Mouse (Mus musculus) testis, adult 2 months (tissue): ENCODE results near the gene Sdk2. TPM values are rescaled to one million over a fixed set of nuclear protein-coding genes. Genes with fewer than 3 reads are reported as not detected.

Experiments
- H3K27ac ChIP-seq: fragments of 200-500 bp; 2 replicates; pipeline ENCODE4 v1.5.1; 2012; ENCODE audit warnings: low read depth, low read length; ENCODE audit not compliant: control insufficient read depth, insufficient read depth
- H3K27me3 ChIP-seq: fragments of 200-500 bp; 2 replicates; pipeline ENCODE4 v1.6.1; 2012; ENCODE audit warnings: mild to moderate bottlenecking, low read length, moderate library complexity; ENCODE audit not compliant: control insufficient read depth, insufficient read depth
- H3K36me3 ChIP-seq: fragments of 200-500 bp; 2 replicates; pipeline ENCODE4 v1.6.1; 2012; ENCODE audit warnings: mild to moderate bottlenecking, low read length; ENCODE audit not compliant: control insufficient read depth, insufficient read depth
- H3K4me1 ChIP-seq: fragments of 200-500 bp; 2 replicates; pipeline ENCODE4 v1.6.1; 2012; ENCODE audit warnings: low read length; ENCODE audit not compliant: control insufficient read depth, insufficient read depth
- H3K4me3 ChIP-seq: fragments of 200-500 bp; 2 replicates; pipeline ENCODE4 v1.5.1; 2012; ENCODE audit warnings: low read depth, mild to moderate bottlenecking, low read length, moderate library complexity, mixed read lengths; ENCODE audit not compliant: control insufficient read depth
- CTCF ChIP-seq: fragments of 200-500 bp; IDR thresholded peaks from 2 replicates; pipeline ENCODE4 v1.5.1; 2012; ENCODE audit warnings: low read depth, mild to moderate bottlenecking, inconsistent platforms, low read length, moderate library complexity; ENCODE audit not compliant: control insufficient read depth, insufficient read depth, insufficient replicate concordance
- POLR2A ChIP-seq: fragments of 200-500 bp; IDR thresholded peaks from 2 replicates; pipeline ENCODE4 v1.6.1; 2012; ENCODE audit warnings: low read depth, mild to moderate bottlenecking, inconsistent platforms, low read length, moderate library complexity; ENCODE audit not compliant: control insufficient read depth
- polyA plus RNA-seq: library from polyadenylated mRNA; depleted of rRNA; stranded (reverse); fragments of >200 nt; gene quantifications from 2 replicates; pipeline ENCODE4 v1.2.3, GENCODE M21; 2012

Gene Sdk2
- polyA plus RNA-seq, 1 experiment, result 7.8 TPM

- Histone ChIP-seq H3K27ac (no peak overlapping the region), H3K36me3 (no peaks in the 10 kb centered on the region), H3K4me1 (peaks cover 6% of the 10 kb centered on the region; the same call in 1 of the 2 replicates), H3K4me3 (no peak overlapping the region), H3K27me3 (no peaks in the 10 kb centered on the region)
- TF ChIP-seq CTCF (peak; percentile 63; the same call in 1 of the 2 replicates), POLR2A (no peak)
These were observed 5.2 kb upstream of the Sdk2 start for GRCm38 (mm10) chr11:114071998-114072397.

DNA sequence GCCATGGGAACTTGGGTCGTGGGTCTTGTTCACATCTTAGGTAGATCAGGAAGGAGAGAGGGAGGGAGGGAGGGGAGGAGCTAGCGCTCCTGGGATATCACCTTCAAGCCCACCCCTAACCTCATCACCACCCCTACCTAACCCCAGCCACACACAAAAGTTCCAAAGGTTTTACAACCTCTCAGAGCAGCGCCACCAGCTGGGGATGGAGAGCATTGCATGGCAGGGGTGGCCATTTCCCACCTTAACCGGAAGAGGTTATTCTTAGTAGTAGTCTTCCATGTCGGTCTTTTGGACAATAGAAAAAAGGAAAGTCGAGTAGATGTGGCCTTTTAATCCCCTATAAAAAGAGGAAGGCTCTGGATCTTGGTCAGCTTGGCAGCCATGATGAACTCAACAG is 4.0 kb upstream of the Sdk2 start:
- H3K4me3 ChIP-seq, result no peak overlapping the region
- peaks cover 3% of the 10 kb centered on the region; the same call in 1 of the 2 replicates for H3K27me3 ChIP-seq
- TF ChIP-seq POLR2A (no peak), CTCF (peak; percentile 75; the same call in 1 of the 2 replicates)
- no peak overlapping the region for H3K27ac ChIP-seq
- H3K4me1 ChIP-seq, result peaks cover 11% of the 10 kb centered on the region; the same call in 1 of the 2 replicates
- no peaks in the 10 kb centered on the region for H3K36me3 ChIP-seq

- H3K27me3 ChIP-seq, result peaks cover 8% of the 10 kb centered on the region
- no peak overlapping the region for H3K4me3 ChIP-seq
- no peak for TF ChIP-seq CTCF
- no peak for TF ChIP-seq POLR2A
- H3K36me3 ChIP-seq, result no peaks in the 10 kb centered on the region
- no peak overlapping the region for H3K27ac ChIP-seq
- peaks cover 18% of the 10 kb centered on the region for H3K4me1 ChIP-seq
These were observed 3.3 kb upstream of the Sdk2 start for GRCm38 (mm10) chr11:114070131-114070530.

- no peak overlapping the region for H3K27ac ChIP-seq
- no peaks in the 10 kb centered on the region for H3K36me3 ChIP-seq
- peaks cover 22% of the 10 kb centered on the region for H3K4me1 ChIP-seq
- H3K4me3 ChIP-seq, result no peak overlapping the region
- TF ChIP-seq POLR2A (no peak), CTCF (0 out of 2 replicates have a peak, but pooled peaks have one; percentile 19)
- H3K27me3 ChIP-seq, result peaks cover 12% of the 10 kb centered on the region
These were observed 1.5 kb upstream of the Sdk2 start for GRCm38 (mm10) chr11:114068390-114068789.

DNA sequence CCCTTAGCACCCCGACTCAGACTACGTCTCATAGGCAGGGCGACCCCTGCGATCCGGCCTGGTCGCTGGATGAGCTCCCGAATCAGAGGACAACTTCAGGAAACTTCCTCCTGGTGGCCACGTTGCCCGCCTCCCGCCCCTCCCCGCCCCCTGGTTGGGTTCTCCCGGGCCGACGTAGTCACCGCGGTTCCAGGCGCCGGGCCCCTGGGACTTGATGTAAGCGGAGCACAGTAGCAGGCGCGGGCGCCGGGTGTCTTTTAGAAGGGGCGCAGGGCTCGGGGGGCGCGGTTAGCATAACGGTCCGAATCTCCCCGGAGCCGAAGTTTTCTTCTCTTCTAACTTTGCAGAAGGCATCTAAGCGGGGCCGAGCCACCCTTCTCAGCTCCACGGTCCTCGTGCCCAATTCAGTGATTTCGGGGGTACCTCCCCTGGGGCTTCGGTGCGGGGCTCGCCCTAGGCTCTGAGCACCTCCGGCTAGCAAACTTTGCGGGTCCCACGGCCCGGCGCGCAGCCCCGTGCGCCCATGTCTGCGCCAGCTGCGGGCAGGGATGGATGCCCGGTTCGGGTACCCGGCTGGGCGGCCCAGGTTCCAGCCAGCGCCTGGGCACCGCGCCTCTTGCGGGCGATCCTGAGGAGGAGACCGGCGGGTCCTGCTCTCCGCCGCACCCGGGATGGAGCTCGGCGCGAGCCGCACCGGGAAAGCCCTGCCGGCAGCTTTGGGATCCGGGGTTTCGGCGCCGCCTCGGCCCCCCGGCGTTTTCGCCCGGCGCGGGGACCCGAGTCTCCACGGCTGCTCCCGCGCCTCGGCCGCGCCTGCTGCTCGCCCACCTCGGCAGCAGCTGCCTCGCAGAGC is 522 bp downstream of the Sdk2 start:
- H3K4me1 ChIP-seq, result peaks cover 20% of the 10 kb centered on the region
- H3K36me3 ChIP-seq, result no peaks in the 10 kb centered on the region
- TF ChIP-seq CTCF, result no peak
- TF ChIP-seq POLR2A, result no peak
- peak overlapping the region; percentile 14 for H3K4me3 ChIP-seq
- no peak overlapping the region for H3K27ac ChIP-seq
- peaks cover 12% of the 10 kb centered on the region for H3K27me3 ChIP-seq

DNA sequence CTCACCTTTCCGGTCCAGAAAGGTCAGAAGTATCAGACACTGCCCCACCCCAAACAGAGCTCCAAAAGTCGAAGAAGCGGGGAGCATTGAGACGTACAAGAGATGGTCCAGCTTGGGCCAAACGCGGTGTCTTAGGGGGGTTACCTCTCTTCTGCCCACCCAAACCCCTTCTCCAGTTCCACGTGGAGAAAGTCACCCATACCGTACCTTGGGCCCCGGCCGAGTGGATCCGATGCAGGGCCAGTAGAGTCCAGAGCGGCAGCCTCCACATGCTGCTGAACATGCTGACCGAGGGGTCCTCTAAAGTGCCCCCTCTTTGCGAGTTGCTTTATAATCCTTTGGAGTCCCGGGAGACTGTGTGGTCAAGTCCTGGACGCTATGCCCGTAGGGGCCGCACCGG is 1.2 kb downstream of the Sdk2 start:
- H3K4me1 ChIP-seq, result peaks cover 20% of the 10 kb centered on the region
- TF ChIP-seq CTCF (no peak), POLR2A (no peak)

DNA sequence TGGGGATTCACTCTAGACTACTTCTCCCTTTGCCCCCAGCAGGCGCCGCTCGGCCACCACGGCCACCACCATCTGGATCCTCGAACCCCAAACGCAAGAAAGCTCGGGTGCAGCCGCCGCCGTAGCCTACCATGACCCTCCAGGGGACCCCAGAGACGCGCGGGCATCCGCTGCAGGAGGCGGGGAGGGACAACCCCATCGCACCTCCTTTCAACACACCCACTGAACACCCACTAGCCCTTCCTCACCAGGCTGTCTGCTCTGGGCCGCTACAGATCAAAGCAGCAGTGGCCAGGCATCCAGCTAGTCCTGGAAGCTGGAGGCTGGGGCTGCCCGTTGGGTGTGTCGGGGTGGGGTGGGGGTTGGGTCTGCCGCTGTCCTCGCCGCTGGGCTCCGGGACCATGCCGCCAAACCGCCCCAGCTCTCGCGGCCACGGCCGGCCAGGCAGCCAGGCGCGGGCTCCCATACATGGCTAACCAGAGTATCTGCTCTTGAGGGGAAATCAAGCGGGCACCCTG is 1.9 kb downstream of the Sdk2 start:
- Histone ChIP-seq H3K4me1 (peaks cover 20% of the 10 kb centered on the region), H3K27me3 (peaks cover 12% of the 10 kb centered on the region)
- TF ChIP-seq POLR2A (no peak), CTCF (no peak)

More for the DNA sequence above, 1.2 kb downstream of the Sdk2 start:
- H3K36me3 ChIP-seq, result no peaks in the 10 kb centered on the region
- no peak overlapping the region; the same call in 1 of the 2 replicates for H3K4me3 ChIP-seq
- no peak overlapping the region for H3K27ac ChIP-seq
- peaks cover 12% of the 10 kb centered on the region for H3K27me3 ChIP-seq

More for the DNA sequence above, 1.9 kb downstream of the Sdk2 start:
- Histone ChIP-seq H3K27ac (no peak overlapping the region), H3K36me3 (no peaks in the 10 kb centered on the region), H3K4me3 (peak overlapping the region; percentile 20)
